Mouse (Mus musculus): ENCODE data around the gene Arhgap24.
A peak's percentile ranks its signal among the peaks of the same experiment; 100 is the strongest.

Arhgap24 gene

DNA sequence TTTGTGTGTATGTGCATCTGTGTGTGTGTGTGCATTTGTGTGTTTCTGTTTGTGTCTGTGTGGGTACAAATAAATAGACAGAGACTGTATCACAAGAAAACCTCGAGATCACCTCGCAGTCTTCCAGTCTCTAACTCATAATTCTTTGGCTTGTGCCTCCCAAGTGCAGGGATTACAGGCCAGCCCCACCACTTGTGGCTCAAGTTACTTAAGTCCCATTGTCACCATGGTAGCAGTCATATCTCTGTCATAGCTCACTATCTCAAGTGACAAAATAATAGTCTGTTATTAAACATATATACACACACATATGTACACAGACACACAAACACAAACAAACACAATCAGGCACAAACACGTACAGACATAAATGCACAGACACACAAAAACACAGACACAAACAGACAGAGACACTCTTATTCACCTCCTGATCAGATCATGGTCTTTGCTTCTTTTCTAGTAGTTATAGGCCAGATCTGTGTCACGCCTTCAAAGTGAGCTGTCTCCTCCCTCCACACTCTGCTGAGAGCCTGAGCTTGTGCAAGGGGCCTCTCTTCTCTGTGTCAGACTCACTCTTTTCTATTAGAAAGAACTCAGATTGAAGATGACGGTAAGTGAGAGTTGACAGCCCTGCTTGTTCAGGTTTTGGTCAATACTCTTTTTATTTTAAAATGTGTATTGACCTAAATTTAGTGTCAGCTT lies 261.5 kb downstream of the Arhgap24 start:
- DNase-seq (ENCODE audit: low spot score in 2 of 2), result no peak

GRCm38 (mm10) chr5:102743436-102743835 lies 262.2 kb downstream of the Arhgap24 start:
- no peak for DNase-seq (ENCODE audit: low spot score in 2 of 2)

DNA sequence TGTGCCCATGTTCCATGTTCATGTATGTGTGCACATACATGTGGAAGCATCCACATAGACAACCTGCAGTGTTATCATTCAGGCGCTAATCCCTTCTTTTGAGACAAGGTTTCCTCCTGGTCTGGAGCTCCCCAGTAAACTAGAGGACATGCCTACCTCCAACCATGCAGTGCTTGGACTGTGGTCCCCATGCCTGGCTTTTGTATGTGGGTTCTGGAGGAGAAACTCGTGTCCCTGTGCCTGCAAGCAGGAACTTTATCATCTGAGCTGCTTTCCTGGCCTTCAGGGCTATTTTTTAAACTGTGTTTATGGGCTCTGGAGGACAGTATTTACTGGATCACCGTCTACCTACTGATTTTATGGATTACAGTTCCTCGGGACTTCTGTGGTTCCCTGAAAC lies 262.9 kb downstream of the Arhgap24 start:
- DNase-seq (ENCODE audit: low spot score in 2 of 2), result no peak

DNA sequence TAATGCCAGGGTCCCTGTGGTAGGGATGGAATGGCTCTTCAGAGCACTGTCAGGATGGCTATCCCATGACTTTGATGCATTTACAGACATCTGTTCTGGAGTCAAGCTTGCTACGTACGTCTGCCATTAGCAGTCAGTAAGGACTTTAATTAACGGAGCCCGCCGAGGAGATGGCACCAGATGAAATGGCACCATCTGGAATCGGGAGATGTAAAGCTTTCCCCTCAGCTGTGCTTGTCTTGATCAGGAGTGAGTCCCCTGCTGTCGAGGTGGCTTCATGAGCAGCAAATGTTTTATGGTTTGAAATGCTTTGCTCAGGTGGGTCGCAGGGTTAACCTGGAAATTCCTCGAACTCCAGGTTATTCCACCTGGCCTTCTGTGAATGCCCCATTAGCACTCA lies 267.0 kb downstream of the Arhgap24 start:
- DNase-seq (ENCODE audit: low spot score in 2 of 2), result no peak

- DNase-seq (ENCODE audit: low spot score in 2 of 2), result no peak
Measured at GRCm38 (mm10) chr5:102749020-102749419, 267.8 kb downstream of the Arhgap24 start.

DNA sequence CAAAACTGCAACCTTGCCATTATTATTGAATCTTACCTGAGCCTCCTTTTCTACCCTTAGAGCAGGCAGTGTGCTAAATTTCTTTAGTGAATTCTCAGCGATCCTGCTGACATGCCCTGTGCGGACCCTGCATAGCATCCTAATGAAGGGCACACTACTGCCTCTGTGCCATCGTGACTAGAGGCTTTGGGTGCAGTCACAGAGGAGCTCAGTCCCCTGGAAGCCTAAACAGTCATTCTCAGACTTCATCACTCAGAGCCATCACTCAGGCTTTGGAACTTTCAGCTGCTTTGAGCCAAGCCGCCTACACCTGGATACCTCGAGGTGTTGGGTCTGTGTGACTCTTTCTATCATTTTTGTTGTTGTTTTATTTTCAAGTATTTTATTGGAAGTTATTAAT lies 269.5 kb downstream of the Arhgap24 start:
- no peak for DNase-seq (ENCODE audit: low spot score in 2 of 2)

DNA sequence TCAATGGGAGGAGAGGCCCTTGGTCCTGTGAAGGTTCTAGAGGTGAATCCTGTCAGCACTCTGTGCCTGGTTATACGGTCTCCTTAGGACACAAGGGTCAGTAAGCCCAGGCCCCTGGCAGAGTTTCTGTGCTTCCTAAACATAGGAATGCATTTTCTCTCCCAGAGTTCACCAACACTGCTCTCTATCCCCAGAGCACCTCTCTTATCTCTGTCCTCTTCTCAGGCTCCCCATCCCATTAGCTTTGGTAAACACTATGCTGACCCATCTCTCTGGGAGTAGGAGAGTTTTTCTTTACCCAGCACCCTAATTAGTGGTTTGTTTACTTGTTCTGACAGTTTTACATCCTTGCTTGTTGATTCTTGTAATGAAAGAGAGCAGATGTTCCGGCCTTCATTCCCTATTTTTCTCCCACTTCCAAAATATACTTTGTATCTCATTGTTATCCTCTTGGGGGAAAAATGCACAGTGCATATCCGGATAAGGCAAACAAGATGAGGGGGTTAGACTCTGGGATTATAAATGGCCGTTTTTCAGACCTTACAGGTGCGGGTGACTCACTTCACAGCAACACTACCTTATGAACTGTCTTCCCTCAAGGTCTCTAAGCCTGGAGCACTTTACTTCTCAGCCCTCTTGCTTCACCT lies 270.6 kb downstream of the Arhgap24 start:
- DNase-seq (ENCODE audit: low spot score in 2 of 2), result no peak

DNA sequence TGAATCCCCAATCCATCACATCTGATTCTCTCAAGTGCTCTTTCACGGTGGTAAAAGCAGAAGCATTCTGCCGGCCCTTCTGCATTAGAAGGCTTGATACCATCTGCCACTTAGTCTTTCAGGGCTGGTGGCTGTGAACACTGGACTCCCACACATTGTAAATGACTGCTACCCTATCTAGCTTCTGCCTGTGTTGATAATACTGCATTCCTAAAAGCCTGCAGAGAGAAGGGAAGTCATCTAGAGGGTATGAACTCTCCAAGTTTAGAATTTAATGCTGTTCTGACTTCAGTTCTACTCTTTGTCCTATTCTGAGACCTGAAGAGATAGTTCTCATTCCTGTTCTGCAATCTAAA lies 271.1 kb downstream of the Arhgap24 start:
- DNase-seq (ENCODE audit: low spot score in 2 of 2), result no peak

DNA sequence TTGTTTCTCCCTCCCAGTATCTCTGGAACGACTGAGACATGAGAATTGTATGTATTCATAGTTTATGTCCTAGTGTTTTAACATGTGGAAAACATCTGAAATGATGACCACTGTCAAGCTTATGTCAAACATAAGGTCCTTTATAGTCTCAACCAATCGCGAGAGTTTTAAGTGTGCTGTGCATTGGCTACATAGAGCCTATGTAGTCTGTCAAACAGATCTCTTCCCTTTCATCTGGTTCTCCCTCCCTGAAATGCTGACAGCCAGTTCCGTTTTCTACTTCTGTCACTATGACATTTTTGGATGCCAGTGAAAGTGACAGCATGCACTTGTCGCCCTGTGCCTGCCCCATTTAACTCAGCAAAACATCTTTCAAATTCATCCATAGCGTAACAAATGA lies 275.8 kb downstream of the Arhgap24 start:
- DNase-seq (ENCODE audit: low spot score in 2 of 2), result no peak

- DNase-seq (ENCODE audit: low spot score in 2 of 2), result no peak
Measured at GRCm38 (mm10) chr5:102765694-102766093, 284.5 kb downstream of the Arhgap24 start.

GRCm38 (mm10) chr5:102766311-102767057 lies 285.3 kb downstream of the Arhgap24 start:
- no peak for DNase-seq (ENCODE audit: low spot score in 2 of 2)

- DNase-seq (ENCODE audit: low spot score in 2 of 2), result no peak
Measured at GRCm38 (mm10) chr5:102767058-102767444, 285.9 kb downstream of the Arhgap24 start.

- no peak for DNase-seq (ENCODE audit: low spot score in 2 of 2)
Measured at GRCm38 (mm10) chr5:102767822-102768221, 286.6 kb downstream of the Arhgap24 start.

DNA sequence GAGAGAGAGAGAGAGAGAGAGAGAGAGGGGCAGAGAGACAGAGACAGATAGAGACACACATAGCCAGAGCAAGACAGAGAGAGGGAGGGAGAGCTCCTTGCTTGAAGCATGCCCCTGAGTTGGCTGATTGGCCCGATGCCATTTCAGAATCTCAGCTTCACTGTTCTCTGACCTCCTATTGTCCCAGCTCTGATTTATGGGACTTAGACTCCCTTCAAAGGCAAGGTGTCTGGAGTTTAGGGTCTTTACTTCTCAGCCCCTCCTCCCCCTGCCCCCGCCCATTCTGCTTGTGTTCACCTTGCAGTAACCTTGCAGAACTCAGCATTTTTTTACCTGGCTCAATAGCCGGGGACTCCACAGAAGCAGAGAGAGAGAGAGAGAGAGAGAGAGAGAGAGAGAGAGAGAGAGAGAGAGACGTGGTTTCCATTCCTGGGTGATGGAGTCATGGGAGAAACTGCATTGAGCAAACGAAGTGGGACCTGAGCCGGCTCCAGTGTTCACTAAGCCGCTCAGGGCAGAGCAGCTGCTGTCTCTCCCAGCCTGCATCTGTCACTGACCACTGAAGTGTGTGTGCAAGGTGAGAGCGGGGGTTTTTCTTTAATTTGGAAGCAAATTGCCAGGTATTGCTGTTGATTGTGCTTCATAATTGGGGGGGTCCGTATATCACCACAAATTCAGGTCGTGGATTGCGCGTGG lies 287.3 kb downstream of the Arhgap24 start:
- DNase-seq (ENCODE audit: low spot score in 2 of 2), result peak in 1 of 2 experiments; percentile 25

DNA sequence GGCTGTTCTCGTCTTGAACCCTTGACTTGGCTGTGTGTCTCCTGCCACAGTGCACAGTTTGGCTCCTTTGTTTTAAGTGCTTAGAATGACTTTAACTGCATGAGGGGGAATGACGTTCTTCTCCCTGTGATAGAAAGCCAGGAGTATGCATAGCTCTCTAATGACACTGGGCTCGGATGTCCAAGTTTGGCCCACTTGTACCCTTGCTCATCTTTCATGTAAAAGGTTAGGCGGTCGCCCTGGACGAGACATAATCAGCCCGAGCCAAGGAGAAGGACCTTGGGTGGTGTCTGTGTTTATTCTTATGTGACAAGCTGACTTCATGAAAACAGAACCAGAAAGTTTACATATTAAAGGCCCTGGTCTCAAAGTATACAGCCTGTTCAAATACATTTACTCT lies 289.4 kb downstream of the Arhgap24 start:
- no peak for DNase-seq (ENCODE audit: low spot score in 2 of 2)

GRCm38 (mm10) chr5:102774500-102774899 lies 293.3 kb downstream of the Arhgap24 start:
- DNase-seq (ENCODE audit: low spot score in 2 of 2), result no peak

- no peak for DNase-seq (ENCODE audit: low spot score in 2 of 2)
Measured at GRCm38 (mm10) chr5:102777255-102777654, 296.1 kb downstream of the Arhgap24 start.

DNA sequence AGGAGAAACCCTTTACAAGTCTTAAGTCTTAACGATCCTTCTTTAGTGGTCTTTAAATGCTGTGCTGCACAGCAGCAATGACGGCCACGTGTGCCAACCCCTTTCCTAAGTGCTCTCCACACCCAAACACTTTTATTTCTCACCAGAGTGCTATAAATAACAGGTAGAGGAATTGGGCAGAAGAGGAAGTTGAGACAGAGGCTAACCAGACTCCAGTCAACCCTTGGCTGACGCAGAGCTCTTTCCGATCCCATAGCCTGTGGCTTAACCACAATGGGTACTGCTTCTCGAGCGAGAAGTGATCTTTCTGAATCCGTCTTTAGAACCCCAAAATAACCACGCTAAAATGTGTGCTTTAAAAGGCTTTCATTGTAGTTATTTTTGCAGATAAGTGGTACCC lies 296.7 kb downstream of the Arhgap24 start:
- DNase-seq (ENCODE audit: low spot score in 2 of 2), result no peak

DNA sequence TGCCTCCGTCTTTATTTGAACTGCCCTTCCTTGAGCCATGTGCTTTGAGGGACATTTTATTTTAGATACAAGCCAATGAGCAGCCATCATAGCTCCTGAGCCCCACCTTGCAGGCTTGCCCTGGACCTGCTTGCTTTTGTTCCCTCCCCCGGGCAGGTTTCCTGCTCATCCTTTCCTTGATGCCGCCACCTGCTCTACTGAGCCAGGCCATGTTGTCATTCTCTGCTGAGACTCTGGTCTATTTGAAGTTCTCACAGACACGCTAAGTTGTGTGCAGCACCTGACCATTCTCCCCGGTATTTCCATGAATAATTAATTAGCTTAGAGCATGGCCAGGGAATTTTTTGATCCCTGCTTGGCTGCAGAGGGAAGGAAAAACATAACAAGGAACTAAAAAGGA lies 297.1 kb downstream of the Arhgap24 start:
- DNase-seq (ENCODE audit: low spot score in 2 of 2), result no peak

DNA sequence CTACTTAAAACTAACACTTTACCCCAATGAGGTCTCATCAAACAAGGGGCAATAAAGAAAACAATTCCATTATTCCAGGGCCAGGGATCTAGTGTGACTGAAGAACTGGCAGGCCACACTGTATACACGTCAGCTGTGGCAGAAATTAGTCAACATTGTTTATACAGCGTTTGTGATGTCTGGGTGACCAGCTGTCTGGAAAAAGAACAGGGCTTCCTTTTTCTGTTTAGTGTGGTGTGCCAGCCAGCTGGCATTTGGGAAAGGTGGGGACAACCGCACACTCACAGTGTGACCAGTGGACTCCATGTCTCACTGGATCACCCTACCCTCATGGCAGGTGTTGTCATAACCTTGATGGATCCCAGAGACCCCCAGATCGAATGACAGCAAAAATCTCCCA lies 302.4 kb downstream of the Arhgap24 start:
- no peak for DNase-seq (ENCODE audit: low spot score in 2 of 2)

DNA sequence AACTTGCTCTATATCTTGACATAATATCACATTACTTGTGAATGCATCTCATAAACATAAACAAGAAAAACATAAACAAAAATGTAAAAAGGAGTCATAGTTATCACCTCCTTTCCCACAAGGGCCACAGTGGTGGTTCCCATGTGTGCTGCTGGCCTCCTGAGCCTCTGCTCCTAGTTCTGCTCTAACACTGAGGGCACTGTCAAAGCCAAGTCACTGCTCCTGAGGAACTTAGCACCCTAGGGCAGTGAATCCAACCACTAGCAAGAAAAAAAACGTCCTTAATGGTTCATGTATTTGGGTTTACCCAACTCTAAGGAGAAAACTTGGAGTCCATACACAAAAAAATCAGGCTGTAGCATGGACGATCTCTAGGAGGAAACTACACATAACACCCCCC lies 304.9 kb downstream of the Arhgap24 start:
- no peak for DNase-seq (ENCODE audit: low spot score in 2 of 2)

- no peak for DNase-seq (ENCODE audit: low spot score in 2 of 2)
Measured at GRCm38 (mm10) chr5:102788437-102788836, 307.2 kb downstream of the Arhgap24 start.

All from urinary bladder, adult 18-20 months (tissue).